Mouse (Mus musculus) left cerebral cortex, postnatal 4 days (tissue): ENCODE results near the gene Gm20838. TPM values are rescaled to one million over a fixed set of nuclear protein-coding genes. Genes with fewer than 3 reads are reported as not detected.
"Not testable (repeated sequence)": the region's sequence is repeated elsewhere in the genome, so short reads cannot be mapped to it uniquely, and the experiment has no call there.

Experiments used
- DNase-seq: peaks from one replicate; pipeline ENCODE4 v3.0.0-alpha.2; 2022
- intact Hi-C: fragments of 180-260 bp; cut with DNase I; formaldehyde crosslinking; loops from one replicate; pipeline ENCODE4 v1.15.1; 2025
- total RNA-seq, 2 experiments: library from RNA; stranded (reverse); gene quantifications; 2 replicates each; pipeline ENCODE4 v1.2.3; 2021

Gm20838 gene
- not detected for total RNA-seq

- intact Hi-C loops, DNase-seq: not testable (repeated sequence)
These were observed at the start of gene Gm20838 for GRCm38 (mm10) chrY:33543064-33543463. Gene Gm20838 (minus strand): TSS chrY:33543164.
